Mouse (Mus musculus): ENCODE results near the gene Lingo3.

GRCm38 (mm10) chr10:80854913-80855748 is 11.3 kb upstream of the Lingo3 start, which contains the start of the genes Lsm7 and Sppl2b:
- TF ChIP-seq CTCF (IDR thresholded peaks at IDR 0.05; ENCODE audit: low read depth) (no peak), EP300 (optimal IDR thresholded peaks at IDR 0.05) (no peak)

Measured in stomach, postnatal 0 days (tissue).